16 mouse cellular contexts compared by ENCODE assay signal in the genomic region with DNA sequence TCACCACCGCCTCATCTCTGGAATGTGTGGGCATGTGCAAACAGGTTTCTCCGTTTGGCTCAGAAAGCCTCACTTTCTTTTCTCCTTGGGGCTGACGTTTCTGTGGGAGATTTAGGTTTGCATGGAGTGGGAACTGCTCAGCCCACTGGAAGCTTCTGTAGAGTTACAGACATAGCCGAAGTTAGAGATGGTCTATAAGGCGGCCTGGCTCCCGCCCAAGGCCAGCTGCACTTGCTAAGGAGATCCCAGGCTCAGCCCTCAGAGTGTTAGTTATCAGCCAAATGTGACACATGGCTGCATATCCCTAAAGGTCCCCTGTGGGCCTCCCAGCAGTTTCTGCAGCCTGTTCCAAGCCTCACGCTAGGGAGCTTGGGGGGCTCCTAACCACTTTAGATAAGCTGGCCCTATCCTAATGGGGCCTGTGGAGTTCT. TPM values are rescaled to one million over a fixed set of nuclear protein-coding genes. Genes with fewer than 3 reads are reported as not detected.
DNase-seq lines count a peak whose midpoint lies in the region; ATAC-seq and TF ChIP-seq lines count a peak whose summit lies in the region.
"Had no signal": no experiment of that assay in that cellular context is flagged by ENCODE, and none has a peak within 500 bp of the region (broad histone marks: within the 10 kb centered on the region; RNA-seq: fewer than 3 reads in every experiment).

No protein-coding gene starts in this region.

- H3K27ac ChIP-seq in cerebellum, adult 2 months (ENCODE audit: insufficient read depth, low read length), result no peak overlapping the region
- H3K27ac ChIP-seq in intestine, embryonic 15.5 days, result peak overlapping the region; percentile 30
- H3K27ac ChIP-seq: hindbrain, embryonic 15.5 days; layer of hippocampus, adult 2 months; liver, embryonic 14.5 days had no signal

- no peak overlapping the region for H3K4me2 ChIP-seq in intestine, embryonic 15.5 days (replicated peaks)
- H3K4me2 ChIP-seq: hindbrain, embryonic 15.5 days had no signal

- no peak overlapping the region for H3K4me3 ChIP-seq in cerebellum, adult 2 months (replicated peaks; ENCODE audit: insufficient read depth, low read depth, low read length)
- no peak overlapping the region for H3K4me3 ChIP-seq in intestine, embryonic 15.5 days (replicated peaks)
- H3K4me3 ChIP-seq: hindbrain, embryonic 15.5 days; layer of hippocampus, adult 2 months had no signal

- no peak for TF ChIP-seq POLR2A in cerebellum, adult 2 months (IDR thresholded peaks at IDR 0.05; ENCODE audit: borderline replicate concordance, insufficient read depth, low read length)
- no peak for TF ChIP-seq POLR2A in brain, embryonic 14.5 days (IDR thresholded peaks at IDR 0.05; ENCODE audit: borderline replicate concordance, extremely low read depth, insufficient read depth, insufficient read length, poor library complexity, severe bottlenecking)

- TF ChIP-seq CTCF in cerebellum, adult 2 months (IDR thresholded peaks at IDR 0.05; ENCODE audit: borderline replicate concordance, insufficient read depth, low read depth, low read length), result no peak
- TF ChIP-seq CTCF in brain, embryonic 14.5 days (IDR thresholded peaks at IDR 0.05; ENCODE audit: borderline replicate concordance, extremely low read depth, insufficient read depth, insufficient read length), result no peak

- H3K4me1 ChIP-seq in cerebellum, adult 2 months (ENCODE audit: control insufficient read depth, insufficient read depth, low read length), result no peaks in the 10 kb centered on the region
- peaks cover 51% of the 10 kb centered on the region for H3K4me1 ChIP-seq in intestine, embryonic 15.5 days (replicated peaks)

- ATAC-seq in intestine, embryonic 15.5 days, result peak; percentile 20; the same call in 1 of the 2 replicates
- ATAC-seq: activated CD4-positive, CD25-positive, alpha-beta regulatory T cell, adult 4 months had no signal

- H3K36me3 ChIP-seq in intestine, embryonic 15.5 days, result no peaks in the 10 kb centered on the region
- H3K36me3 ChIP-seq: hindbrain, embryonic 15.5 days had no signal

- 30% methylated on average over 7 of the region's 7 CpGs for WGBS in cerebellum, adult 2 months
- WGBS in intestine, embryonic 15.5 days, result 43% methylated on average over 7 of the region's 7 CpGs

- DNase-seq in cerebellum, postnatal 14 days, result peak; percentile 27 to 32
- no peak for DNase-seq in cerebellum, adult 2 months
- DNase-seq in left cerebral cortex, postnatal 25 days (ENCODE audit: low spot score in 2 of 2), result peak; percentile 17 to 78
- DNase-seq in left cerebral cortex, adult 9 months (ENCODE audit: low spot score in 2 of 2), result no peak
- peak; percentile 49 for DNase-seq in brain, embryonic 14.5 days (ENCODE audit: low read depth)
- no peak for DNase-seq in thymus, postnatal 36 days
- DNase-seq in cerebellum, adult 18-20 months, result no peak

- intact Hi-C loops in left cerebral cortex, postnatal 25 days (cut with DNase I), result no loop called here

- H3K9ac ChIP-seq in intestine, embryonic 15.5 days, result no peak overlapping the region
- H3K9ac ChIP-seq: hindbrain, embryonic 15.5 days; liver, embryonic 14.5 days had no signal

- no peaks in the 10 kb centered on the region; the same call in 1 of the 2 replicates for H3K27me3 ChIP-seq in cerebellum, adult 2 months (ENCODE audit: control insufficient read depth, insufficient read depth, low read length)
- H3K27me3 ChIP-seq in intestine, embryonic 15.5 days (replicated peaks), result no peaks in the 10 kb centered on the region
- H3K27me3 ChIP-seq: hindbrain, embryonic 15.5 days had no signal

- no peaks in the 10 kb centered on the region for H3K9me3 ChIP-seq in intestine, embryonic 15.5 days
- H3K9me3 ChIP-seq: hindbrain, embryonic 15.5 days had no signal

RNA-seq across cellular contexts. Expression of gene Tgfbi, which starts 15.3 kb away (rescaled TPM):
- 4.9 and 5.1 TPM in 2 replicates for polyA plus RNA-seq in cerebellum, adult 2 months (2012; rRNA removed)
- 1 to 10 TPM; 3.8 to 4.1 TPM for total RNA-seq in left cerebral cortex, postnatal 25 days (2021)
- polyA plus RNA-seq in brain, embryonic 14.5 days (2012; rRNA removed), result 4.1 and 7.0 TPM in 2 replicates
- polyA plus RNA-seq in intestine, embryonic 15.5 days (2015; fragmentation: Nextera tagmentation; extraction: Ambion mirVana), result 120 and 123 TPM in 2 replicates

RNA-seq across cellular contexts. Expression of gene Lect2, which starts 45.7 kb away (rescaled TPM):
- not detected in 2 replicates for polyA plus RNA-seq in cerebellum, adult 2 months (2012; rRNA removed)
- total RNA-seq in left cerebral cortex, postnatal 25 days (2021), result not detected
- 0.14 TPM in 1 of 2 replicates, not detected in the other for polyA plus RNA-seq in brain, embryonic 14.5 days (2012; rRNA removed)
- polyA plus RNA-seq in intestine, embryonic 15.5 days (2015; fragmentation: Nextera tagmentation; extraction: Ambion mirVana), result 12.4 and 13.2 TPM in 2 replicates
- total RNA-seq: ES-E14; layer of hippocampus, adult 2 months; neutrophil, adult 5-6 weeks had no signal
- polyA plus RNA-seq: activated CD4-positive, CD25-positive, alpha-beta regulatory T cell, adult 4 months; embryonic facial prominence, embryonic 11.5 days; thymus, postnatal 0 days had no signal

Comparison
In these comparisons a context has a peak if more than half of its experiments do, and no peak if none do; other contexts are left out.
1. DNase-seq: peak in cerebellum, postnatal 14 days (2 of 2), left cerebral cortex, postnatal 25 days (2 of 2) and brain, embryonic 14.5 days (single experiment); none in cerebellum, adult 2 months (0 of 2), left cerebral cortex, adult 9 months (0 of 2), thymus, postnatal 36 days (0 of 2) and cerebellum, adult 18-20 months (0 of 2).
2. RNA of gene Tgfbi, which starts 15.3 kb away (polyA plus RNA-seq): 120 to 123 TPM in intestine, embryonic 15.5 days; 4.1 to 7.0 TPM in brain, embryonic 14.5 days and 4.9 to 5.1 TPM in cerebellum, adult 2 months; every median in the first group is over 10 times any median in the second.
3. RNA of gene Lect2, which starts 45.7 kb away (polyA plus RNA-seq): 12.4 to 13.2 TPM in intestine, embryonic 15.5 days; 0.14 TPM in brain, embryonic 14.5 days and not detected in cerebellum, adult 2 months; every median in the first group is over 10 times any median in the second.